Mouse (Mus musculus): ENCODE data around the gene Cep164. TPM values are rescaled to one million over a fixed set of nuclear protein-coding genes. Genes with fewer than 3 reads are reported as not detected.
"Not testable (repeated sequence)": the region's sequence is repeated elsewhere in the genome, so short reads cannot be mapped to it uniquely, and the experiment has no call there.

Gene Cep164
- total RNA-seq, 2 experiments from 2014 or later: 27.3 to 52.8 TPM

- no peak for ATAC-seq (replicated peaks; ENCODE audit: low FRiP score, poor library complexity, severe bottlenecking)
Observed at GRCm38 (mm10) chr9:45793697-45794096, 34.8 kb downstream of the Cep164 start.

- no peak for ATAC-seq (replicated peaks; ENCODE audit: low FRiP score, poor library complexity, severe bottlenecking)
Observed at GRCm38 (mm10) chr9:45792235-45792634, 36.3 kb downstream of the Cep164 start.

- no peak for ATAC-seq (replicated peaks; ENCODE audit: low FRiP score, poor library complexity, severe bottlenecking)
Observed at GRCm38 (mm10) chr9:45791456-45792142, 36.9 kb downstream of the Cep164 start.

GRCm38 (mm10) chr9:45788405-45788804 lies 40.1 kb downstream of the Cep164 start:
- ATAC-seq (replicated peaks; ENCODE audit: low FRiP score, poor library complexity, severe bottlenecking): peak; percentile 55

- ATAC-seq (replicated peaks; ENCODE audit: low FRiP score, poor library complexity, severe bottlenecking): peak; percentile 69
Observed at GRCm38 (mm10) chr9:45787547-45787946, 40.9 kb downstream of the Cep164 start.

GRCm38 (mm10) chr9:45787071-45787470 lies 41.4 kb downstream of the Cep164 start:
- ATAC-seq (replicated peaks; ENCODE audit: low FRiP score, poor library complexity, severe bottlenecking): peak; percentile 61

GRCm38 (mm10) chr9:45783249-45784069 lies 45.0 kb downstream of the Cep164 start:
- no peak for ATAC-seq (replicated peaks; ENCODE audit: low FRiP score, poor library complexity, severe bottlenecking)

GRCm38 (mm10) chr9:45779201-45779600 lies 49.3 kb downstream of the Cep164 start:
- no peak for ATAC-seq (replicated peaks; ENCODE audit: low FRiP score, poor library complexity, severe bottlenecking)

- ATAC-seq (replicated peaks; ENCODE audit: low FRiP score, poor library complexity, severe bottlenecking): not testable (repeated sequence)
Observed at GRCm38 (mm10) chr9:45776176-45776575, 52.3 kb downstream of the Cep164 start.

- no peak; the same call in 1 of the 2 replicates for ATAC-seq (replicated peaks; ENCODE audit: low FRiP score, poor library complexity, severe bottlenecking)
Observed at GRCm38 (mm10) chr9:45774088-45774487, 54.4 kb downstream of the Cep164 start.

GRCm38 (mm10) chr9:45769596-45769995 lies 58.9 kb downstream of the Cep164 start:
- no peak for ATAC-seq (replicated peaks; ENCODE audit: low FRiP score, poor library complexity, severe bottlenecking)

- no peak for ATAC-seq (replicated peaks; ENCODE audit: low FRiP score, poor library complexity, severe bottlenecking)
Observed at GRCm38 (mm10) chr9:45768421-45768820, 60.1 kb downstream of the Cep164 start.

- ATAC-seq (replicated peaks; ENCODE audit: low FRiP score, poor library complexity, severe bottlenecking): no peak
Observed at GRCm38 (mm10) chr9:45767155-45767554, 61.3 kb downstream of the Cep164 start.

- ATAC-seq (replicated peaks; ENCODE audit: low FRiP score, poor library complexity, severe bottlenecking): no peak
Observed at GRCm38 (mm10) chr9:45766195-45766594, 62.3 kb downstream of the Cep164 start.

GRCm38 (mm10) chr9:45754452-45755091 lies 73.9 kb downstream of the Cep164 start:
- peak; percentile 62 for ATAC-seq (replicated peaks; ENCODE audit: low FRiP score, poor library complexity, severe bottlenecking)

- no peak for ATAC-seq (replicated peaks; ENCODE audit: low FRiP score, poor library complexity, severe bottlenecking)
Observed at GRCm38 (mm10) chr9:45749917-45750316, 78.6 kb downstream of the Cep164 start.

GRCm38 (mm10) chr9:45745451-45745850 lies 83.0 kb downstream of the Cep164 start:
- ATAC-seq (replicated peaks; ENCODE audit: low FRiP score, poor library complexity, severe bottlenecking): no peak

- no peak for ATAC-seq (replicated peaks; ENCODE audit: low FRiP score, poor library complexity, severe bottlenecking)
Observed at GRCm38 (mm10) chr9:45740584-45740980, 87.9 kb downstream of the Cep164 start.

GRCm38 (mm10) chr9:45739702-45740583 lies 88.5 kb downstream of the Cep164 start:
- ATAC-seq (replicated peaks; ENCODE audit: low FRiP score, poor library complexity, severe bottlenecking): no peak

All from erythroblast, adult 5-6 weeks (primary cell).